In genomic region chr11:105495591-105496270, GRCm38 (mm10) we compare ENCODE assay signal across 12 mouse cellular contexts. TPM values are rescaled to one million over a fixed set of nuclear protein-coding genes. Genes with fewer than 3 reads are reported as not detected.
DNase-seq lines count a peak whose midpoint lies in the region; ATAC-seq and TF ChIP-seq lines count a peak whose summit lies in the region.
"Had no signal": no experiment of that assay in that cellular context is flagged by ENCODE, and none has a peak within 500 bp of the region (broad histone marks: within the 10 kb centered on the region; RNA-seq: fewer than 3 reads in every experiment).

No protein-coding gene starts in this region.

- no peak overlapping the region for H3K9ac ChIP-seq in embryonic facial prominence, embryonic 11.5 days (replicated peaks; ENCODE audit: low read length)

- TF ChIP-seq POLR2A in lung, adult 2 months (IDR thresholded peaks at IDR 0.05; ENCODE audit: borderline replicate concordance, extremely low read depth, low read depth, low read length): no peak
- TF ChIP-seq POLR2A in kidney, adult 2 months (IDR thresholded peaks at IDR 0.05; ENCODE audit: low read depth, low read length): no peak

- TF ChIP-seq CTCF in lung, adult 2 months (IDR thresholded peaks at IDR 0.05; ENCODE audit: insufficient read depth, low read length): no peak
- TF ChIP-seq CTCF in kidney, adult 2 months (conservative IDR thresholded peaks at IDR 0.05; ENCODE audit: insufficient read depth, insufficient read length, low read depth, low read length): no peak

- no peak overlapping the region for H3K27ac ChIP-seq in embryonic facial prominence, embryonic 11.5 days (replicated peaks; ENCODE audit: low read depth, low read length)
- H3K27ac ChIP-seq in kidney, adult 2 months (ENCODE audit: insufficient read depth, low read depth, low read length): no peak overlapping the region

- no peak overlapping the region for H3K4me2 ChIP-seq in embryonic facial prominence, embryonic 11.5 days (ENCODE audit: low read depth, low read length)

- no peaks in the 10 kb centered on the region for H3K9me3 ChIP-seq in embryonic facial prominence, embryonic 11.5 days (replicated peaks; ENCODE audit: control insufficient read depth, low read length)

- no peak overlapping the region for H3K4me3 ChIP-seq in lung, adult 2 months (replicated peaks; ENCODE audit: extremely low read depth, low read depth, low read length)
- no peak overlapping the region for H3K4me3 ChIP-seq in embryonic facial prominence, embryonic 11.5 days (ENCODE audit: low read depth, low read length)
- H3K4me3 ChIP-seq in kidney, adult 2 months (ENCODE audit: insufficient read depth, low read depth, low read length): no peak overlapping the region

- peak; percentile 90 for DNase-seq in heart, adult 11 months
- DNase-seq in heart, adult 18-20 months: no peak
- DNase-seq in lung, adult 2 months: peak; percentile 1
- no peak for DNase-seq in lung, postnatal 25 days (ENCODE audit: low spot score)
- peak; percentile 36 for DNase-seq in embryonic facial prominence, embryonic 11.5 days (ENCODE audit: low spot score)
- DNase-seq in right cerebral cortex, postnatal 10 days (ENCODE audit: low spot score in 2 of 2): peak; percentile 71 to 80
- no peak for DNase-seq in adrenal gland, postnatal 4 days (ENCODE audit: low spot score in 2 of 2)
- DNase-seq in kidney, adult 2 months: no peak
- DNase-seq: cerebellum, adult 18-20 months; lung, adult 18-20 months had no signal

- ATAC-seq in embryonic facial prominence, embryonic 11.5 days (replicated peaks; ENCODE audit: insufficient number of reproducible peaks, low FRiP score, low TSS enrichment, low read depth): no peak
- ATAC-seq: forebrain, embryonic 16.5 days; inflammation-experienced regulatory T-cells, adult 6 months had no signal

- WGBS in lung, adult 2 months: 66% methylated on average over 18 of the region's 18 CpGs
- WGBS in embryonic facial prominence, embryonic 11.5 days: 57% methylated on average over 18 of the region's 18 CpGs
- 59% methylated on average over 18 of the region's 18 CpGs for WGBS in kidney, adult 2 months

- H3K4me1 ChIP-seq in lung, adult 2 months (ENCODE audit: control insufficient read depth, insufficient read depth, low read length): no peaks in the 10 kb centered on the region
- no peaks in the 10 kb centered on the region for H3K4me1 ChIP-seq in embryonic facial prominence, embryonic 11.5 days (ENCODE audit: control insufficient read depth, insufficient read depth, low read length)
- no peaks in the 10 kb centered on the region for H3K4me1 ChIP-seq in kidney, adult 2 months (ENCODE audit: control insufficient read depth, insufficient read depth, low read length)

- no peaks in the 10 kb centered on the region for H3K27me3 ChIP-seq in embryonic facial prominence, embryonic 11.5 days (ENCODE audit: control insufficient read depth, insufficient read depth, low read length)
- H3K27me3 ChIP-seq in kidney, adult 2 months (replicated peaks; ENCODE audit: control insufficient read depth, insufficient read depth, low read length): 0 out of 2 replicates have a peak, but pooled peaks cover 1% of the 10 kb centered on the region

- no peaks in the 10 kb centered on the region for H3K36me3 ChIP-seq in embryonic facial prominence, embryonic 11.5 days (replicated peaks; ENCODE audit: control insufficient read depth, insufficient read depth, low read depth, low read length)
- no peaks in the 10 kb centered on the region for H3K36me3 ChIP-seq in kidney, adult 2 months (ENCODE audit: control insufficient read depth, insufficient read depth, low read length)

RNA-seq across cellular contexts. Expression of gene March10, which starts 39.2 kb away (rescaled TPM):
- total RNA-seq in heart, adult 18-20 months (2021): not detected
- 0.08 and 0.14 TPM in 2 replicates for polyA plus RNA-seq in lung, adult 2 months (2012; rRNA removed)
- polyA plus RNA-seq in embryonic facial prominence, embryonic 11.5 days (2014; fragmentation: Nextera tagmentation; extraction: Ambion mirVana): 0.21 and 0.31 TPM in 2 replicates
- total RNA-seq in adrenal gland, postnatal 4 days (2021): under 1 TPM in 1 of 2 experiments, not detected in 1; 0.34 TPM
- polyA plus RNA-seq in kidney, adult 2 months (2012; rRNA removed): 1.5 and 1.8 TPM in 2 replicates
- polyA plus RNA-seq: inflammation-experienced regulatory T-cells, adult 6 months had no signal

Comparison
In these comparisons a context has a peak if more than half of its experiments do, and no peak if none do; other contexts are left out.
1. DNase-seq: peak in heart, adult 11 months (single experiment), lung, adult 2 months (single experiment), embryonic facial prominence, embryonic 11.5 days (single experiment) and right cerebral cortex, postnatal 10 days (2 of 2); none in heart, adult 18-20 months (0 of 2), lung, postnatal 25 days (single experiment), adrenal gland, postnatal 4 days (0 of 2) and kidney, adult 2 months (single experiment).